Mouse (Mus musculus): ENCODE measurements around the gene Ccdc43. TPM values are rescaled to one million over a fixed set of nuclear protein-coding genes. Genes with fewer than 3 reads are reported as not detected.

Ccdc43 gene
- polyA plus RNA-seq, 1 experiment: 25.0 TPM

- H3K4me1 ChIP-seq (ENCODE audit: control insufficient read depth, insufficient read depth, low read length): peaks cover 33% of the 10 kb centered on the region
- no peak overlapping the region for H3K27ac ChIP-seq (ENCODE audit: insufficient read depth, low read length)
- TF ChIP-seq CTCF (IDR thresholded peaks at IDR 0.05; ENCODE audit: borderline replicate concordance, insufficient read depth, low read depth, low read length): no peak
- no peak for TF ChIP-seq POLR2A (IDR thresholded peaks at IDR 0.05; ENCODE audit: borderline replicate concordance, insufficient read depth, low read length)
- no peak overlapping the region for H3K4me3 ChIP-seq (replicated peaks; ENCODE audit: insufficient read depth, low read depth, low read length)
- WGBS: 82% methylated on average over 3 of the region's 3 CpGs
- no peak for DNase-seq
- H3K27me3 ChIP-seq (ENCODE audit: control insufficient read depth, insufficient read depth, low read length): no peaks in the 10 kb centered on the region
These were observed 40.5 kb upstream of the Ccdc43 start for GRCm38 (mm10) chr11:102738046-102738445.

- no peak for TF ChIP-seq POLR2A (IDR thresholded peaks at IDR 0.05; ENCODE audit: borderline replicate concordance, insufficient read depth, low read length)
- H3K27me3 ChIP-seq (ENCODE audit: control insufficient read depth, insufficient read depth, low read length): no peaks in the 10 kb centered on the region
- no peak overlapping the region for H3K4me3 ChIP-seq (replicated peaks; ENCODE audit: insufficient read depth, low read depth, low read length)
- H3K27ac ChIP-seq (ENCODE audit: insufficient read depth, low read length): no peak overlapping the region
- 95% methylated on average over 6 of the region's 6 CpGs for WGBS
- DNase-seq: no peak
- H3K4me1 ChIP-seq (ENCODE audit: control insufficient read depth, insufficient read depth, low read length): peaks cover 24% of the 10 kb centered on the region
These were observed 37.4 kb upstream of the Ccdc43 start for GRCm38 (mm10) chr11:102734961-102735360.

GRCm38 (mm10) chr11:102733146-102733545, 35.6 kb upstream of the Ccdc43 start:
- no peak for TF ChIP-seq CTCF (IDR thresholded peaks at IDR 0.05; ENCODE audit: borderline replicate concordance, insufficient read depth, low read depth, low read length)
- no peak for TF ChIP-seq POLR2A (IDR thresholded peaks at IDR 0.05; ENCODE audit: borderline replicate concordance, insufficient read depth, low read length)
- Histone ChIP-seq H3K4me1 (ENCODE audit: control insufficient read depth, insufficient read depth, low read length) (peaks cover 15% of the 10 kb centered on the region), H3K4me3 (replicated peaks; ENCODE audit: insufficient read depth, low read depth, low read length) (no peak overlapping the region), H3K27me3 (ENCODE audit: control insufficient read depth, insufficient read depth, low read length) (no peaks in the 10 kb centered on the region), H3K27ac (ENCODE audit: insufficient read depth, low read length) (no peak overlapping the region)
- DNase-seq: no peak
- WGBS: 45% methylated on average over 5 of the region's 5 CpGs

GRCm38 (mm10) chr11:102731366-102731765, 33.8 kb upstream of the Ccdc43 start:
- no peaks in the 10 kb centered on the region for H3K27me3 ChIP-seq (ENCODE audit: control insufficient read depth, insufficient read depth, low read length)
- peaks cover 12% of the 10 kb centered on the region for H3K4me1 ChIP-seq (ENCODE audit: control insufficient read depth, insufficient read depth, low read length)
- H3K27ac ChIP-seq (ENCODE audit: insufficient read depth, low read length): peak overlapping the region; percentile 86
- TF ChIP-seq POLR2A (IDR thresholded peaks at IDR 0.05; ENCODE audit: borderline replicate concordance, insufficient read depth, low read length): no peak
- TF ChIP-seq CTCF (IDR thresholded peaks at IDR 0.05; ENCODE audit: borderline replicate concordance, insufficient read depth, low read depth, low read length): no peak
- WGBS: 15% methylated on average over 6 of the region's 6 CpGs
- peak; percentile 59 to 76 for DNase-seq
- no peak overlapping the region for H3K4me3 ChIP-seq (replicated peaks; ENCODE audit: insufficient read depth, low read depth, low read length)

GRCm38 (mm10) chr11:102729835-102730234, 32.3 kb upstream of the Ccdc43 start:
- Histone ChIP-seq H3K27ac (ENCODE audit: insufficient read depth, low read length) (no peak overlapping the region), H3K27me3 (ENCODE audit: control insufficient read depth, insufficient read depth, low read length) (no peaks in the 10 kb centered on the region), H3K4me1 (ENCODE audit: control insufficient read depth, insufficient read depth, low read length) (peaks cover 12% of the 10 kb centered on the region), H3K4me3 (replicated peaks; ENCODE audit: insufficient read depth, low read depth, low read length) (no peak overlapping the region)
- 77% methylated on average over 3 of the region's 3 CpGs for WGBS
- TF ChIP-seq CTCF (IDR thresholded peaks at IDR 0.05; ENCODE audit: borderline replicate concordance, insufficient read depth, low read depth, low read length) (no peak), POLR2A (IDR thresholded peaks at IDR 0.05; ENCODE audit: borderline replicate concordance, insufficient read depth, low read length) (no peak)
- no peak for DNase-seq

- TF ChIP-seq CTCF (IDR thresholded peaks at IDR 0.05; ENCODE audit: borderline replicate concordance, insufficient read depth, low read depth, low read length) (peak; percentile 41; the same call in 1 of the 2 replicates), POLR2A (IDR thresholded peaks at IDR 0.05; ENCODE audit: borderline replicate concordance, insufficient read depth, low read length) (no peak)
- H3K27ac ChIP-seq (ENCODE audit: insufficient read depth, low read length): no peak overlapping the region
- no peak overlapping the region for H3K4me3 ChIP-seq (replicated peaks; ENCODE audit: insufficient read depth, low read depth, low read length)
- WGBS: 25% methylated on average over 7 of the region's 7 CpGs
- peak; percentile 47 to 74 for DNase-seq
- peaks cover 12% of the 10 kb centered on the region for H3K4me1 ChIP-seq (ENCODE audit: control insufficient read depth, insufficient read depth, low read length)
- H3K27me3 ChIP-seq (ENCODE audit: control insufficient read depth, insufficient read depth, low read length): no peaks in the 10 kb centered on the region
These were observed 31.0 kb upstream of the Ccdc43 start for GRCm38 (mm10) chr11:102728614-102729013.

GRCm38 (mm10) chr11:102725574-102725973, 28.0 kb upstream of the Ccdc43 start:
- no peak overlapping the region for H3K4me3 ChIP-seq (replicated peaks; ENCODE audit: insufficient read depth, low read depth, low read length)
- TF ChIP-seq POLR2A (IDR thresholded peaks at IDR 0.05; ENCODE audit: borderline replicate concordance, insufficient read depth, low read length): no peak
- peak; percentile 53; the same call in 1 of the 2 replicates for TF ChIP-seq CTCF (IDR thresholded peaks at IDR 0.05; ENCODE audit: borderline replicate concordance, insufficient read depth, low read depth, low read length)
- H3K4me1 ChIP-seq (ENCODE audit: control insufficient read depth, insufficient read depth, low read length): no peaks in the 10 kb centered on the region; the same call in none of the 2 replicates
- no peak overlapping the region for H3K27ac ChIP-seq (ENCODE audit: insufficient read depth, low read length)
- DNase-seq: no peak
- H3K27me3 ChIP-seq (ENCODE audit: control insufficient read depth, insufficient read depth, low read length): no peaks in the 10 kb centered on the region
- WGBS: 19% methylated on average over 3 of the region's 3 CpGs

- DNase-seq: no peak
- H3K4me1 ChIP-seq (ENCODE audit: control insufficient read depth, insufficient read depth, low read length): no peaks in the 10 kb centered on the region
- TF ChIP-seq POLR2A (IDR thresholded peaks at IDR 0.05; ENCODE audit: borderline replicate concordance, insufficient read depth, low read length) (no peak), CTCF (IDR thresholded peaks at IDR 0.05; ENCODE audit: borderline replicate concordance, insufficient read depth, low read depth, low read length) (no peak)
- H3K27ac ChIP-seq (ENCODE audit: insufficient read depth, low read length): no peak overlapping the region
- H3K4me3 ChIP-seq (replicated peaks; ENCODE audit: insufficient read depth, low read depth, low read length): no peak overlapping the region
- H3K27me3 ChIP-seq (ENCODE audit: control insufficient read depth, insufficient read depth, low read length): no peaks in the 10 kb centered on the region
- WGBS: 79% methylated on average over 7 of the region's 7 CpGs
These were observed 18.6 kb upstream of the Ccdc43 start for GRCm38 (mm10) chr11:102716135-102716534.
